Mouse (Mus musculus) megakaryocyte, embryonic 14.5 days (primary cell): Measurements from ENCODE around the gene Syt5.

Experiments
- FLI1 ChIP-seq: IDR thresholded peaks from 2 replicates; pipeline ENCODE4 v1.6.1; 2012; ENCODE audit warnings: low read length, inconsistent platforms, mixed read lengths
- GATA1 ChIP-seq: IDR thresholded peaks from 3 replicates; pipeline ENCODE4 v1.6.1; 2012; ENCODE audit warnings: mixed read lengths, low read length, inconsistent platforms, borderline replicate concordance

DNA sequence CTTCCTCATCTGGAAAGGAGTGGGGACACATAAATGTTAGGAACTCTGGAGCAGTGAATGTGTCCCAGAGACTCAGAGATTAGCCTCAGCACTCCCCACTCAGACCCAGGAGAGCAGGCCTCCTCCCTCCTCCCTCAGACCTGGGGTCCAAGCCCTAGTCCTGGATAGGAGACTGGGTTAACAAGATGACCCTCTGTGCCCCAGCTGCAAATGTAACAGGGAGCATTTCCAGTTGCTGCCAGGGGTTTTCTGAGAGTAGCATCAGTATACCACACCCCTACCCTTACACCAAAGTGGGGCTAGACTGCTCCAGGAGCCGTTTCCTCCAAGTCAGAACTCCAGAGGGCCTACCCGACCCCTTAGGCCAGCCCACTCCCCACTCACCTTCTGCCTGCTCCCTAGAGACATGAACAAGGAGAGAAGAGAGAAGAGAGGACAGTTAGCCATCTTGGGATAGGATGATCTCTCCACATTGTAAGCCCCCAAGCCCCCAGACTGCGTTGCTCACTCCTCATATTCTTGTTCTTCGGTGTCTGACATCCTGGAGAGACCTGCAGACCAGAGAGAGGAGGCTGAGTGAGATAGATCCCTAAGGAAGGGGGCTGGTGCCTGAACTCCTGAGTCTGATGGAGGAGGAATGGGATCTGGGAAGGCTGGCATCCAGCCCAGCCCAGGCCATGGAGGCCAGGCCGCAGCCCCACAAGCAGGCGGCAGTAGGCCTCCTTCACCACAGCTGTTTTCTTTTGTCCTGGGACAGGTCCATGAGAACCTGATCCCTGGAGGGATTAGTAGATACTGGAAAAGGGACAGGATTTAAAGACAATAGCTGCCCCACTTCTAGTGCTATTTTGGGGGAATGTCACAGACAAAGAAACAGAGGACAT is 33.3 kb downstream of the Syt5 start:
- TF ChIP-seq GATA1: no peak
- no peak for TF ChIP-seq FLI1
